Mouse (Mus musculus) CD4-positive, CD25-positive, alpha-beta regulatory T cell, adult 4 months (primary cell): ENCODE measurements around the gene Man2a1. TPM values are rescaled to one million over a fixed set of nuclear protein-coding genes. Genes with fewer than 3 reads are reported as not detected.

ENCODE experiments used
- ATAC-seq: one replicate; pipeline ENCODE4 v1.8.0; 2017
- polyA plus RNA-seq, 2 experiments: library from polyadenylated mRNA; unstranded; fragments of 100-300 nt; shearing (Covaris generic); gene quantifications; one replicate each; pipeline ENCODE4 v1.2.1; 2017

The Man2a1 gene
- polyA plus RNA-seq, 2 experiments from 2014 or later, result 10.1 to 10.6 TPM

GRCm38 (mm10) chr17:64637868-64638537, 37.5 kb downstream of the Man2a1 start:
- no peak for ATAC-seq

DNA sequence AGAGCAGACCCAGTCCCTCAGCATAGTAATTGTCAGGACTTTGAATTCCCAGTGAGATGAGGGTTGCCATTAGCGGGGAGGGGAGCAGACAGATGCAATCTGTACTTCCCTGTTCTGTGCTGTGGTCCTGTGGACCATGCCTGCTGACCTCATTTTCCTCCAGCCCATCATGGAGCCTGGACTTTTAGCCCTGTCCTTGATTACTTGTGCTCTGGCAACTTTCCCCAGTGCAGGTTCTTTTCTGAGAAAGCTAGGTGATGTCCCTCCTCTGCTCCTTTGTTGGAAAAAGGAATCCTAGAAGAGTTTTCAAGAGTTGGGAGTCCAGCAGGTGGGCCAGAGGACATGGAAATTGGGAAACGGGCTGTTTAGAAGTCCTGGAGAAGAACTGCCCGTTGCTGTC, 40.8 kb downstream of the Man2a1 start:
- no peak for ATAC-seq

- ATAC-seq, result no peak
Measured at GRCm38 (mm10) chr17:64643644-64644043, 43.1 kb downstream of the Man2a1 start.

DNA sequence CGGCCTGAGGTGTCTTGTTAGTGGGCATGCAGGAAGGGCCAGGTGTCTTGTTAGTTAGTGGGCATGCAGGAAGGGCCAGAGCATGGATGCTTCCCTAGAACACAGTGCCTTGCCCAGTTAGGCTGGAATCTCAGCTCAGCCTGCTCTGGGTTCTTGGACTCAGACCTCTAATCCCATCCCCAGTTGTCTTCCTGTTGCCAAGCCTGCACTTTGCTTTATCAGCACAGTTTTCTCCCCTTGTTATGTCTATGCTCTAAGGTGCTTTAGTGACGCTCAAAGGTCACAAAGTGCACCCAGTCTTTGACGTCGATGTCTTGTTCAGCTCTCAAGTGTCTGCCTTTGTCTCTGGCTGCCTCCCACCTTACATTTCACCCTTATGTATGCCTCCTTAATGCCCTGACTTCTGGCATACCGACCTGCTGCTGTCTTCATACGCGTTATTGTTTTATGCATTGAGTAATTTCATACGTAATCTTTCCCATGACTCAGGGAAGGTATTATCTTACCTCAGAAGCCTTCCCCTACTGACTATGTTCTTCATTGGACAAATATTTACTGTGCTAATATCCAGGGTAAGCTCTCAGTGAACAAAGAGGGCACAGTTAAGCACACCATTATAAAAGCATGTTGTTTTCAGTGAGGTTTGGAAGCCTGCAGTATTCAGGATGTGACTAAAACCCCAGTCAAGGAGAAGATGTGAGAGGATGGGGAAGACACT, 44.5 kb downstream of the Man2a1 start:
- ATAC-seq, result no peak

DNA sequence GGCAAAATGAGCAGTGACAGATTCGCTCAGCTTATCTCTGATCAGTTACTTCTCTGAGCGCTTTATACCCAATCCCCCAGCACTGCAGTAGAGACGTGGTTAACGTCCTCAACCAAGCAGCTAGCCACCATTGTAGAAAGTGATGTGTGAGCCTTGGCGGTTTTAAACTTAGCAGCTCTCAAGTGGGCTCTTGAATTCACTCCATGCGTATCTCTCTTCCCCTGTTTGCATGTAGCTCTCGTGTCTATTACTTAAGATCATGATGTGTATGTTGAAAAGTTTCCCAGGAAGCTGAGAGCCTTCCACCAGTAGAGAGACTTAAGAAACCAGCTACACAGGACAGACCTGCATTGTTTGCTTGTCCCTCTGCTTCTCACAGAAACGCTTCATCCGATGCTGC, 46.9 kb downstream of the Man2a1 start:
- no peak for ATAC-seq

DNA sequence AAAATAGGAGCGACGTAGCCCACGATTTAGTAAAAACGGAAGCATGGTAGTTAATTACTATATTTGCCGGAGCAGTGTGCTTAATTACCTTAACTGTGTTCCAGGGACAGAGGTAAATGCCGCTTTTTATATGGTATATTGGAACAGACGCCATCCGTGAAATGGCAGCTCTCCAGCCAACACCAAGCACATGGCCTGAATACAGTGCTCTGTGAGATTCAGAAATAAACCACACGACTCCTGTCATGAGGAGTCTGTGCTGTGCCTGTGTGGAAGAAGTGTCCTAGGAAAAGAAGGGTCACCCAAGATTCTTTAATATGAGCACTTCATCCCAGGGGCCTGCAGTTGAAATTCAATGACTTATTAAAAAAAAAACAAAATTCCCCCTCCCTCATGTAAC, 50.2 kb downstream of the Man2a1 start:
- ATAC-seq, result no peak

DNA sequence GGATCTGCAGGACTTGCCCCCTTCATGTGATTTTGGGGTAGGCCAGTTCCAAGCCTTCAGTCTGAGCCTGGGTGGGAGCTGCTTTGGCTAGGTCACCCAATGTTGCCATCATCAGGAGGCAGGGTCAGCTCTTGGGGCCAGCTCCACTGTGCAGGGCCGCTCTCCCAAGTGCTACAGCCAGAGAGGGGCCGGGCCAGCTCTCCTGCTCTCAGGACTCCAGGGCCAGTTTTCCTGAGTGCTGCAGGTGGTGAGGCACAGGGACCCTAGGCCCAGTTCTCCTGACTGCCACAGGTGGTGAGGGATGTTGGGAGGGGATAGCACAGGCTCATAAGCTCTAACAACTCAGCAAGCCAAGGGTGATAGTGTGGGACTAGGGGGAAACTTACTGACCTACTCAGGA, 53.1 kb downstream of the Man2a1 start:
- no peak for ATAC-seq

DNA sequence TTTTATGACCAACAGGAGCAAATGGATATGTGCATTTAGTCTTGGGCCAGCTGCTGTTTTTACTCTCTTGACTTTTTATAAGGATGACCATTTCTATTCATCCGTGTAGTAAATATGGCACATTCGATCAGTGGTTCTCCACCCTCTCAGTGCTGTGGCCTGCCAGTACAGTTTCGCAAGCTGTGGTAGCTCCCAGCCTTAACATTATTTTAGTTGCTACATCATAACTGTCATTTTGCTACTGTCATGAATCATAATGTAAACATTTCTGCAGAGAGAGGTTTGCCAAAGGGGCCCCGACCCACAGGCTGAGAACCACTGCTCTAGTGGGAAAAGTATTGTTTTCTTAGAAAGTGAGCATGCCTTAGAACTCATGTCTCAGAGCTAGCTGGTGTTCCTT, 59.1 kb downstream of the Man2a1 start:
- ATAC-seq, result no peak

DNA sequence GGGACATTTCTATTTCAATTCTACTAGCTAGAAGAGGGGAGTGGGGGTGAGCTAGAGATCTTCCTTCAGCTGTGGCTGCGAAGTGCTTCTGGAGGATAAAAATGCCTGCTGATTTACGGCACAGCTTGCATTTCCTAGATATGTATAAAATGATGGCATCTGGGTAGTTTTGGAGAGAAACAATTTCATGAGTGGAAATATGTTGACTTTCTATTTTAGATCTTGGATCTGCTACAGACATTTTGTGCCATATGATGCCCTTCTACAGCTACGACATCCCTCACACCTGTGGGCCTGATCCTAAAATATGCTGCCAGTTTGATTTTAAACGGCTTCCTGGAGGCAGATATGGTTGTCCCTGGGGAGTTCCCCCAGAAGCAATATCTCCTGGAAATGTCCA, 66.0 kb downstream of the Man2a1 start:
- ATAC-seq, result no peak

GRCm38 (mm10) chr17:64668504-64668903, 68.0 kb downstream of the Man2a1 start:
- ATAC-seq, result no peak

DNA sequence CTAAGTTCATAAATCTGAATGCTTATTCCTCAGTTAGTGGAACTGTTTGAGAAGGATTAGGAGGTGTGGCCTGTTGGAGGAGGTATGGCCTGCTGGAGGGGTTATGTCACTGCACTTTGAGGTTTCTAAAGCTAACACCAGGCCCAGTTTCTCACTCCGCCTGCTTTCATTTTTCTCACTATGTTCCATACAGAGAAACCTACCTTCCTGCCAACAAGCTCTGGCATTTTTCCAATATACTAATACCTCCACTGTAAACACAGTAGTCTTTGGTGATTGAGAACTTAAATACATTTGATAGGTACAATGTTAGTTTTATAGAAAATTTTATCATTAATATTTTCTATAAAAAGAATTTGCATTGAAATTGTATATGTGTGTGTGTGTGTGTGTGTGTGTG, 73.9 kb downstream of the Man2a1 start:
- ATAC-seq, result no peak

DNA sequence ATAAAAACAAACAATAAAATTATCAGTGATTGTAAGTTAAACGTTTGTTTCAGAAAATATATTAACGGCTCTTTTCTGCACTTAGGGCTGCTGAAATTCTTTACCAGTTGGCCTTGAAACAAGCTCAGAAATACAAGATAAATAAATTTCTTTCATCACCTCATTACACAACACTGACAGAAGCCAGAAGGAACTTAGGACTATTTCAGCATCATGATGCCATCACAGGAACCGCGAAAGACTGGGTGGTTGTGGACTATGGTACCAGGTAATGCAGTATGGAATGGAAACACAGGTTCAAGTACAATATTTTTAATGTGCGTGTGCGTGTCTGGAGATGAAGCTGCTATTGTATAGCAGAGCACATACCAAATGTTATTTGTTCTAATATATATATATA, 74.4 kb downstream of the Man2a1 start:
- no peak for ATAC-seq

DNA sequence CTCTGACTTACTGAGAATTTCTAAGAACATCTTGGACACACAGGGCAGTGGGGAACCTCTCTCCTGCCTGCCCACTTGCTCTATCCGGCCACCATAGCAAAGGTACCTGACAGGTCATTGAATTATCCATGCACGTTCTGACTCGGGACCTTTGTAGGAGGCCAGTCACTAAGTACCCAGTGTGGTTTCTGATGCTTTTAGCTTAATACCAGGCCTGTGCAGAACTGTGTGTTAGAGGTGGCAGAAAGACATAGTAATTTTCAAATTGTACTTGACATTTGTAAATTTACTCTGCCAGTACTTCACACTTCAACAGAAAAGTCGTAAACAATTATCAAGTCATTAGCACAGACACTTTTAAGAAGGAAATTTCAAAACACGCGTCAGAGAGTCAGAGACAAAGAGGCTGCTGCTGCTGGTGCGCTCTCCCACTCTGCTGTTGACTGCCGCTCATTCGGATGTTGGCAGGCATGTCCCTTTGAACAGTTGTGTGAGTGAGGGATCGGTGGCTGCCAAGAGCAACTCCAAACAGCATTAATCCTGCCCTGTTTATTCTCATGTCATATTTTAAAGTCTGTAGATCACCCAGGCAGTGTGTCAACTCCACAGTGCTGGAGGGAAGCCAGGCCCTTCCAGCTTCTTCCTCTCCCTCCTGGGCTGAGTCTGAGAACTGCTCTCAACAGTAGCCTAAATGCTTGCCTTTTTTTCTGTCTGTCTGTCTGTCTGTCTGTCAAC, 76.4 kb downstream of the Man2a1 start:
- no peak for ATAC-seq

GRCm38 (mm10) chr17:64681461-64681860, 80.9 kb downstream of the Man2a1 start:
- no peak for ATAC-seq

GRCm38 (mm10) chr17:64681927-64682326, 81.4 kb downstream of the Man2a1 start:
- ATAC-seq, result no peak

GRCm38 (mm10) chr17:64684088-64684487, 83.6 kb downstream of the Man2a1 start:
- ATAC-seq, result no peak

DNA sequence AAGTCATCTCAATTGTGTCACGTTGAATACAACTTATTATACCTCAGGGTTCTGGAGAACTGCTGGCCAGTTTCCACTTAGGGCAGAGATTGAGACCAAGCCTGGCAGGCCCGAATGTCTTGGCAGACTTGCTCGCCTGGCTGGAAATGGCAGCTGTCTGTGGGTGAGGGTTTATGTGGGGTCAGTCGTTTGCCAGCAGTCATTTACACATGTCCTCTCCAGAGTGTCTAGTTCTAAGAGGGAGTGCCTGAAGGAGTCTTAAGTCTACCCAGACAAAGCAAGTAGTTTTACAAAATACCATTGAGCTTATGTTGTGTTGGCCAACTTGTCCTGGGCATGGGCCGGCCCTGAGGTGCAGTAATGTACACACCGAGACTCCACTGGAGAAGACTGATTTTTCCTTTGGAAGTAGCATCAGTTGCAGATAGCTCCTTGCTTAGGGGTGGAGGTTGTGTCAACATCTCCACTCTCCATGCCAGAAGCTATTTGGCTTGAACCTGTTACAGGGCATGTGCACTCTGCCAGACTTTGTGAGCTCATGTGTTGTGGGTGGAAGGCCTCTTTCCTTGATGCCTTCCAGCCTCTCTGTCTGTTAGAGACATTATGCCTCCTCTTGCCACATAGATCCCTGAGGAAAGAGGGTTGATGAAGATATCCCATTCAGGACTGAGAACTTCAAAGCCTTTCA, 84.8 kb downstream of the Man2a1 start:
- ATAC-seq, result no peak

DNA sequence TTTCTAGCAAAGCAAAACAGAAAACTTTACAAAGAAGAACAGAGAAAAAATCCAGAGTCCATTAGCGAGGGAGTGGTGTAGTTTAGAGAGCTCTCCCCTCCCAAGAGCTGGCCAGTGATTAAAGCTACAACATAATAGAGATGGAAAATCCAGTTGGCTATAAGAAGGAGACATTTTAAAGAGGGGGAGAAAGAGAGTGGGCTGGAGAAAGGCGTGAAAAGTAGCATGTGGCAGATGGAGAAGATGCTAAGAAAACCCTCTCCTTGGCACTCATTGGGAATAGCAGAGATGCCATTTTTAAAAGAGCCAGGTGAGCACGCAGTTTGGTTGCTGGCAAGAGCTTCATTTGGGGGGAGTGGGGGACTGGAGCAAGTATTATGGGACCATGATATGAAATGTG, 89.1 kb downstream of the Man2a1 start:
- no peak for ATAC-seq

- no peak for ATAC-seq
Measured at GRCm38 (mm10) chr17:64697277-64697831, 96.8 kb downstream of the Man2a1 start.

GRCm38 (mm10) chr17:64698516-64698915, 98.0 kb downstream of the Man2a1 start:
- ATAC-seq, result no peak

DNA sequence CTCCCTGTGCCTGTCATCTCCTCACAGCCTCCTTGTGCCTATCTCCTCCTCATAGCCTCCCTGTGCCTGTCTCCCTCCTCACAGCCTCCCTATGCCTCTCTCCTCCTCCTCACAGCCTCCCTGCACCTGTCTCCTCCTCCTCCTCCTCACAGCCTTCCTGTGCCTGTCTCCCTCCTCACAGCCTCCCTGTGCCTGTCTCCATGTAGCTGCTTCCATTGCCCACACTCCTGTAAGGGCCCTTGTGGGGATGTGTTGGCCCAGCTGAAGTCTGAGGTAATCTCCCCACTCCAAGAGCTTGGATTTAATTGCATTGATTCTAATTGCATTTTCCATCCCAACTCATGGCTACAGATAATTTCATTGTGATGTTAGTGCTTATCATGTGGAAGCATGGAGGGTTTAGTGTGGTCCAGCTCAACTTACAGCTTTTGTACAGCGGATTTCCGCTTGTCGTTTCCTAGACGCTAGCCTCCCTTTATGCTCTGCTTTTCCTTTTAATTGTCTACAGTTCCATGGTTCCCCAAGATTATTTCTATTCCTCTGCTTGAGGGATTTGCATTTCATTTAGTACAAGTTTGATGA, 103.2 kb downstream of the Man2a1 start:
- no peak for ATAC-seq

DNA sequence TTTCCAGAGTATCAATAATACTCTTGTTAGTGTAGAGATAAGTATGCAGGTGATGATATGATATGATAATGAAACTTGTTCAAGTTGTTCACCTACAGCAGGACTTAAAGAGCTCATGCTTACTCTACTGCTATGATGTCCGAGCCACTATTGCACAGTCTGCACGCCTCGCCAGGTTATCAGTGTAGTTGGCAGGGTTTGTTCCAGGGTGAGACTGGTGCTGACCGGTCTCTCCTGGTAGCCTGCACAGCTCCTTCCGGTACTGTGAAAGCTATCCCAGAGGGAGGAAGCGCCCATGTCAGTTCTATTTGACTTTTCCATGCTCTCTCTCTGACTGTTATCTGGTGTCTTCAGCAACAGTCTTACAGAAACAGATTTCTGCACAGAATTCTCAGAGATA, 107.0 kb downstream of the Man2a1 start:
- no peak for ATAC-seq

DNA sequence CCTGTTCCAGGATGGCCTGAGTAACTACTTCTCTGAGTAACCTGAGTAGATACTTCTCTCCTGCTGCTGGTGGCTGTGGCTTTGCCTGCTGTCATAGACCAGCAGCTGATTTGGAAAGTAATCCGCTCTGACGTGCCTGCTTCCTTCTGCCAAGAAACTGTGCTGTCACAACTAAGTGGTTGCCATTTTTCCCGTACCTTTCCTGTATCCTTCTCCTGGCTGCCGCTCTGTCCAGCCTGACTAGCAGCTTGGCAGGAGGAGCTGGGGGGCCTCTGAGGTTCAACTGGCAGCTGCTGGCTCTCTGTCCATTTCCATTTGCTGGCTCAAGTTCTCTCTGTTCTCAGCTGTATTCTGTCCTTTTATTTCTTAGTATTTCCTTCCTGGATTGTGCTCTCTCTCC, 115.8 kb downstream of the Man2a1 start:
- ATAC-seq, result no peak
